ENCODE assay signal across 8 mouse cellular contexts in genomic region chr17:88511095-88511551, GRCm38 (mm10). TPM values are rescaled to one million over a fixed set of nuclear protein-coding genes. Genes with fewer than 3 reads are reported as not detected.
DNase-seq lines count a peak whose midpoint lies in the region; ATAC-seq and TF ChIP-seq lines count a peak whose summit lies in the region.

No protein-coding gene starts in this region.

- DNase-seq in 416B (ENCODE audit: low read depth): peak; percentile 82
- DNase-seq in adrenal gland, adult 18-20 months (ENCODE audit: low spot score in 2 of 2): peak; percentile 85
- peak; percentile 71 for DNase-seq in embryo, embryonic 11.5 days (ENCODE audit: low read depth, low spot score)
- peak; percentile 59 for DNase-seq in liver, adult 2 months (ENCODE audit: extremely low read depth, low read depth, low spot score)
- DNase-seq in spleen, postnatal 4 days (ENCODE audit: low spot score in 2 of 2): peak; percentile 81 to 93

- H3K4me1 ChIP-seq in kidney, embryonic 14.5 days (ENCODE audit: control insufficient read depth, insufficient read depth, low read length): peaks cover 9% of the 10 kb centered on the region; the same call in 1 of the 2 replicates
- H3K4me1 ChIP-seq in liver, adult 2 months (ENCODE audit: control insufficient read depth, insufficient read depth, low read length): no peaks in the 10 kb centered on the region

- H3K79me2 ChIP-seq in liver, adult 2 months (ENCODE audit: control insufficient read depth, insufficient read depth, low read length): no peaks in the 10 kb centered on the region

- no peak overlapping the region for H3K27ac ChIP-seq in kidney, embryonic 14.5 days (ENCODE audit: low read depth, low read length)
- no peak overlapping the region for H3K27ac ChIP-seq in liver, adult 2 months (replicated peaks; ENCODE audit: insufficient read depth, low read depth, low read length)

- no peaks in the 10 kb centered on the region for H3K27me3 ChIP-seq in kidney, embryonic 14.5 days (ENCODE audit: control insufficient read depth, insufficient read depth, low read length)
- no peaks in the 10 kb centered on the region for H3K27me3 ChIP-seq in liver, adult 2 months (ENCODE audit: control insufficient read depth, insufficient read depth, low read length)

- H3K4me2 ChIP-seq in kidney, embryonic 14.5 days (replicated peaks; ENCODE audit: low read depth, low read length): no peak overlapping the region

- no peak overlapping the region for H3K9ac ChIP-seq in kidney, embryonic 14.5 days (ENCODE audit: low read depth, low read length)
- H3K9ac ChIP-seq in liver, adult 2 months (ENCODE audit: low read depth, low read length): no peak overlapping the region

- peak; percentile 88 for TF ChIP-seq CTCF in liver, adult 2 months (IDR thresholded peaks at IDR 0.05; ENCODE audit: low read depth, low read length)

- no peaks in the 10 kb centered on the region for H3K36me3 ChIP-seq in kidney, embryonic 14.5 days (ENCODE audit: control insufficient read depth, insufficient read depth, low read length)
- H3K36me3 ChIP-seq in liver, adult 2 months (ENCODE audit: control insufficient read depth, insufficient read depth, low read length): no peaks in the 10 kb centered on the region

- peak; percentile 73 for ATAC-seq in granulocyte monocyte progenitor cell, adult 5-6 weeks (replicated peaks; ENCODE audit: poor library complexity, severe bottlenecking)
- ATAC-seq in kidney, embryonic 14.5 days (ENCODE audit: low FRiP score, low TSS enrichment): peak; percentile 56; the same call in 1 of the 2 replicates
- ATAC-seq in monocyte, adult 5-6 weeks (replicated peaks; ENCODE audit: insufficient number of reproducible peaks, low FRiP score, low TSS enrichment, poor library complexity, severe bottlenecking): peak; percentile 70

- 17% methylated on average over 10 of the region's 10 CpGs for WGBS in kidney, embryonic 14.5 days
- 26% methylated on average over 10 of the region's 10 CpGs for WGBS in liver, adult 2 months

- H3K4me3 ChIP-seq in kidney, embryonic 14.5 days (ENCODE audit: low read length): no peak overlapping the region
- no peak overlapping the region for H3K4me3 ChIP-seq in liver, adult 2 months (ENCODE audit: insufficient read depth, low read depth, low read length)

- no peaks in the 10 kb centered on the region for H3K9me3 ChIP-seq in kidney, embryonic 14.5 days (ENCODE audit: control insufficient read depth, low read length)

- TF ChIP-seq POLR2A in liver, adult 2 months (IDR thresholded peaks at IDR 0.05; ENCODE audit: extremely low read depth, insufficient read depth, low read length): no peak

RNA-seq across cellular contexts. Expression of gene Ppp1r21, which starts 18.8 kb away (rescaled TPM):
- 10 to 100 TPM; 40.0 to 48.9 TPM for total RNA-seq in adrenal gland, adult 18-20 months (2021)
- 56.3 and 72.2 TPM in 2 replicates for total RNA-seq in granulocyte monocyte progenitor cell, adult 5-6 weeks (2014; fragmentation: Nextera tagmentation)
- 58.0 and 81.3 TPM in 2 replicates for total RNA-seq in granulocyte monocyte progenitor cell, adult 5-6 weeks (2017)
- polyA plus RNA-seq in kidney, embryonic 14.5 days (2014; fragmentation: Nextera tagmentation; extraction: Ambion mirVana): 19.5 and 30.3 TPM in 2 replicates
- 17.9 and 21.7 TPM in 2 replicates for total RNA-seq in liver, adult 2 months (2014; rRNA removed)
- polyA plus RNA-seq in liver, adult 2 months (2012; rRNA removed): 13.7 and 14.2 TPM in 2 replicates
- total RNA-seq in monocyte, adult 5-6 weeks (2017): 51.9 to 89.5 TPM (median 60.6 TPM) in 3 replicates
